Mouse (Mus musculus): ENCODE data around the gene Ankrd54. TPM values are rescaled to one million over a fixed set of nuclear protein-coding genes. Genes with fewer than 3 reads are reported as not detected.
"Not testable (repeated sequence)": the region's sequence is repeated elsewhere in the genome, so short reads cannot be mapped to it uniquely, and the experiment has no call there.

The Ankrd54 gene
- total RNA-seq, 2 experiments from 2014 or later, result 17.3 to 18.8 TPM

GRCm38 (mm10) chr15:79018191-79018590, 44.5 kb downstream of the Ankrd54 start:
- ATAC-seq (replicated peaks; ENCODE audit: poor library complexity), result no peak

GRCm38 (mm10) chr15:79013382-79013781, 49.3 kb downstream of the Ankrd54 start:
- ATAC-seq (replicated peaks; ENCODE audit: poor library complexity), result no peak

- no peak for ATAC-seq (replicated peaks; ENCODE audit: poor library complexity)
Observed at GRCm38 (mm10) chr15:79011550-79011949, 51.1 kb downstream of the Ankrd54 start.

GRCm38 (mm10) chr15:79009734-79010133, 53.0 kb downstream of the Ankrd54 start:
- no peak for ATAC-seq (replicated peaks; ENCODE audit: poor library complexity)

GRCm38 (mm10) chr15:79007836-79008235, 54.9 kb downstream of the Ankrd54 start:
- not testable (repeated sequence) for ATAC-seq (replicated peaks; ENCODE audit: poor library complexity)

- no peak for ATAC-seq (replicated peaks; ENCODE audit: poor library complexity)
Observed at GRCm38 (mm10) chr15:79007059-79007458, 55.6 kb downstream of the Ankrd54 start.

GRCm38 (mm10) chr15:79006638-79007037, 56.1 kb downstream of the Ankrd54 start:
- no peak for ATAC-seq (replicated peaks; ENCODE audit: poor library complexity)

- no peak for ATAC-seq (replicated peaks; ENCODE audit: poor library complexity)
Observed at GRCm38 (mm10) chr15:79005581-79005980, 57.1 kb downstream of the Ankrd54 start.

Other genes starting within 250 kb of the Ankrd54 start
- gene Cdc42ep1, start 220.3 kb downstream of the Ankrd54 start, total RNA-seq (2015), result not detected in 2 replicates
- gene Cdc42ep1, start 220.3 kb downstream of the Ankrd54 start, total RNA-seq (2017), result not detected in 2 replicates
- not detected in 2 replicates for gene Lgals2, start 207.4 kb downstream of the Ankrd54 start, total RNA-seq (2015)
- gene Lgals2, start 207.4 kb downstream of the Ankrd54 start, total RNA-seq (2017), result not detected in 2 replicates
- 27.8 and 28.9 TPM in 2 replicates for gene Gga1, start 185.7 kb downstream of the Ankrd54 start, total RNA-seq (2015)
- gene Gga1, start 185.7 kb downstream of the Ankrd54 start, total RNA-seq (2017), result 15.4 and 20.1 TPM in 2 replicates
- not detected in 2 replicates for gene Gm49510, start 163.2 kb downstream of the Ankrd54 start, total RNA-seq (2015)
- gene Gm49510, start 163.2 kb downstream of the Ankrd54 start, total RNA-seq (2017), result 1.2 and 2.6 TPM in 2 replicates
- 42.5 and 55.8 TPM in 2 replicates for gene Sh3bp1, start 163.1 kb downstream of the Ankrd54 start, total RNA-seq (2015)
- gene Sh3bp1, start 163.1 kb downstream of the Ankrd54 start, total RNA-seq (2017), result 18.9 and 22.9 TPM in 2 replicates
- 9.5 and 12.8 TPM in 2 replicates for gene Pdxp, start 149.0 kb downstream of the Ankrd54 start, total RNA-seq (2015)
- 5.0 and 8.8 TPM in 2 replicates for gene Pdxp, start 149.0 kb downstream of the Ankrd54 start, total RNA-seq (2017)
- gene Lgals1, start 136.2 kb downstream of the Ankrd54 start, total RNA-seq (2015), result 480 and 550 TPM in 2 replicates
- gene Lgals1, start 136.2 kb downstream of the Ankrd54 start, total RNA-seq (2017), result 648 and 851 TPM in 2 replicates
- 38.7 and 47.6 TPM in 2 replicates for gene Nol12, start 128.0 kb downstream of the Ankrd54 start, total RNA-seq (2015)
- gene Nol12, start 128.0 kb downstream of the Ankrd54 start, total RNA-seq (2017), result 19.9 and 25.2 TPM in 2 replicates
- gene Triobp, start 115.2 kb downstream of the Ankrd54 start, total RNA-seq (2015), result 66.0 and 71.4 TPM in 2 replicates
- 20.7 and 26.0 TPM in 2 replicates for gene Triobp, start 115.2 kb downstream of the Ankrd54 start, total RNA-seq (2017)
- 11.1 and 14.5 TPM in 2 replicates for gene H1f0, start 34.4 kb downstream of the Ankrd54 start, total RNA-seq (2015)
- 24.3 and 29.0 TPM in 2 replicates for gene H1f0, start 34.4 kb downstream of the Ankrd54 start, total RNA-seq (2017)
- gene Galr3, start 21.0 kb downstream of the Ankrd54 start, total RNA-seq (2015), result 0.15 and 0.69 TPM in 2 replicates
- gene Galr3, start 21.0 kb downstream of the Ankrd54 start, total RNA-seq (2017), result 0.29 and 0.91 TPM in 2 replicates
- gene Eif3l, start 12.3 kb upstream of the Ankrd54 start, total RNA-seq (2015), result 192 and 203 TPM in 2 replicates
- gene Eif3l, start 12.3 kb upstream of the Ankrd54 start, total RNA-seq (2017), result 259 and 271 TPM in 2 replicates
- gene Micall1, start 46.0 kb upstream of the Ankrd54 start, total RNA-seq (2015), result 4.8 and 5.6 TPM in 2 replicates
- gene Micall1, start 46.0 kb upstream of the Ankrd54 start, total RNA-seq (2017), result 3.6 and 5.5 TPM in 2 replicates
- 76.7 and 114 TPM in 2 replicates for gene Polr2f, start 78.1 kb upstream of the Ankrd54 start, total RNA-seq (2015)
- gene Polr2f, start 78.1 kb upstream of the Ankrd54 start, total RNA-seq (2017), result 88.6 and 104 TPM in 2 replicates
- 0.99 TPM in 1 of 2 replicates, not detected in the other for gene 1700088E04Rik, start 78.4 kb upstream of the Ankrd54 start, total RNA-seq (2015)
- gene 1700088E04Rik, start 78.4 kb upstream of the Ankrd54 start, total RNA-seq (2017), result not detected in 2 replicates
- gene Sox10, start 102.3 kb upstream of the Ankrd54 start, total RNA-seq (2015), result not detected in 2 replicates
- gene Sox10, start 102.3 kb upstream of the Ankrd54 start, total RNA-seq (2017), result not detected in 2 replicates
- gene Pick1, start 166.3 kb upstream of the Ankrd54 start, total RNA-seq (2015), result 4.1 and 8.3 TPM in 2 replicates
- 8.8 and 9.0 TPM in 2 replicates for gene Pick1, start 166.3 kb upstream of the Ankrd54 start, total RNA-seq (2017)
- gene Gm49486, start 166.5 kb upstream of the Ankrd54 start, total RNA-seq (2015), result 0.22 and 0.46 TPM in 2 replicates
- gene Gm49486, start 166.5 kb upstream of the Ankrd54 start, total RNA-seq (2017), result not detected in 2 replicates
- not detected in 2 replicates for gene Slc16a8, start 191.9 kb upstream of the Ankrd54 start, total RNA-seq (2015)
- gene Slc16a8, start 191.9 kb upstream of the Ankrd54 start, total RNA-seq (2017), result not detected in 2 replicates
- 0.27 and 0.34 TPM in 2 replicates for gene Baiap2l2, start 222.6 kb upstream of the Ankrd54 start, total RNA-seq (2015)
- not detected in 2 replicates for gene Baiap2l2, start 222.6 kb upstream of the Ankrd54 start, total RNA-seq (2017)